Mouse (Mus musculus) heart, embryonic 14.5 days (tissue): ENCODE results near the gene 4930455H04Rik. TPM values are rescaled to one million over a fixed set of nuclear protein-coding genes. Genes with fewer than 3 reads are reported as not detected.

Source experiments
- ATAC-seq: fragments of 200-750 bp; cut with Nextera tagmentation; 2 replicates; pipeline ENCODE4 v1.8.0; 2017; ENCODE audit warnings: low read depth, moderate TSS enrichment; ENCODE audit not compliant: insufficient number of reproducible peaks, insufficient read depth, low FRiP score
- H3K27ac ChIP-seq, 2 experiments: fragments of 200-500 bp in 1 of 2; fragments of 300-500 bp in 1 of 2; sonication (generic) in 1 of 2; replicated peaks in 1 of 2; 2 replicates each; pipeline ENCODE4 v1.5.1; 2012 to 2014; ENCODE audit warnings: low read depth in 2 of 2, low read length in 2 of 2, control low read depth in 1 of 2, mild to moderate bottlenecking in 1 of 2, mixed read lengths in 1 of 2; ENCODE audit not compliant: control insufficient read depth in 1 of 2, insufficient read depth in 1 of 2
- H3K27me3 ChIP-seq: fragments of 300-500 bp; sonication (generic); 2 replicates; pipeline ENCODE4 v1.6.1; 2014; ENCODE audit warnings: mild to moderate bottlenecking, low read length, control low read depth; ENCODE audit not compliant: control insufficient read depth, insufficient read depth
- H3K36me3 ChIP-seq: fragments of 300-500 bp; sonication (generic); 2 replicates; pipeline ENCODE4 v1.6.1; 2014; ENCODE audit warnings: mild to moderate bottlenecking, control low read depth, low read length, mixed read lengths; ENCODE audit not compliant: control insufficient read depth, insufficient read depth
- H3K4me1 ChIP-seq, 2 experiments: fragments of 200-500 bp in 1 of 2; fragments of 300-500 bp in 1 of 2; sonication (generic) in 1 of 2; 2 replicates each; pipeline ENCODE4 v1.6.1; 2012 to 2014; ENCODE audit warnings: low read length in 2 of 2, control low read depth in 1 of 2, mixed read lengths in 1 of 2; ENCODE audit not compliant: control insufficient read depth in 2 of 2, insufficient read depth in 2 of 2
- H3K4me2 ChIP-seq: fragments of 300-500 bp; sonication (generic); 2 replicates; pipeline ENCODE4 v1.6.1; 2014; ENCODE audit warnings: mild to moderate bottlenecking, low read length
- H3K4me3 ChIP-seq, 2 experiments: fragments of 200-500 bp in 1 of 2; fragments of 300-500 bp in 1 of 2; sonication (generic) in 1 of 2; 2 replicates each; pipeline ENCODE4 v1.5.1; 2012 to 2014; ENCODE audit warnings: low read length in 2 of 2, mild to moderate bottlenecking in 2 of 2, control low read depth in 1 of 2, low read depth in 1 of 2, moderate library complexity in 1 of 2; ENCODE audit not compliant: control insufficient read depth in 1 of 2, insufficient read depth in 1 of 2
- H3K9ac ChIP-seq: fragments of 300-500 bp; sonication (generic); 2 replicates; pipeline ENCODE4 v1.6.1; 2014; ENCODE audit warnings: mild to moderate bottlenecking, low read length
- H3K9me3 ChIP-seq: fragments of 300-500 bp; sonication (generic); 2 replicates; pipeline ENCODE4 v1.6.1; 2016; ENCODE audit warnings: low read length, control low read depth; ENCODE audit not compliant: control insufficient read depth
- WGBS: fragments of 180-500 bp; shearing (Covaris S2); extraction: QIAGEN DNeasy Blood & Tissue Kit; methylation state at CpG from one replicate; pipeline ENCODE4 v1.1.7; 2014; 5-methylcytosine and 5-hydroxymethylcytosine counted together
- polyA plus RNA-seq: library from polyadenylated mRNA; unstranded; fragments of >200 nt; fragmentation: Nextera tagmentation; extraction: Ambion mirVana; gene quantifications from 2 replicates; pipeline ENCODE4 v1.2.1, GENCODE M21; 2014

Gene 4930455H04Rik
- polyA plus RNA-seq, 1 experiment from 2014 or later, result not detected

DNA sequence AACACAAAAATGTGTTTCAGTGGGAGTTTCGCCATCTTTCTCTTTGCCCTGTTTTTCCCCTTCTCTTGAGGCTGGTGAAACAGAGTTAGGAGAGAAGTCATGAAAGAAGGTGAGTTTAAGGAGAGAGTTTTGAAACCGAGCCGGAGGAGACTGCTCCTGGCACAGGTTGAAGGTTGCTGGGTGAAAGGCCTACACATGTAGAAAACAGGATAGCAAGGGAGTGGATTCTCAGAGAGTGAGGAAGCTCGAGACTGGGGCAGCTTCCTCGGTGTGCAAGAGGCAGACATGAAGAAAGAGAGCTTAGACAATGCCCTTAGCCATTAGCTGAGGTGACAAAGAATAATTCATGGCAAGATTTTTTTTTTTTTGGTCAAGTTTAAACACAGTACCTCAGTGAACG is 14.7 kb upstream of the 4930455H04Rik start:
- Histone ChIP-seq H3K4me3 (no peak overlapping the region), H3K27me3 (no peaks in the 10 kb centered on the region), H3K4me2 (no peak overlapping the region), H3K27ac (no peak overlapping the region), H3K4me1 (peaks cover 0 to 3% of the 10 kb centered on the region in 2 experiments; a peak in 1 of 4 replicates), H3K36me3 (no peaks in the 10 kb centered on the region), H3K9me3 (no peaks in the 10 kb centered on the region), H3K9ac (no peak overlapping the region)
- ATAC-seq, result no peak
- 81% methylated on average over 6 of the region's 6 CpGs for WGBS

DNA sequence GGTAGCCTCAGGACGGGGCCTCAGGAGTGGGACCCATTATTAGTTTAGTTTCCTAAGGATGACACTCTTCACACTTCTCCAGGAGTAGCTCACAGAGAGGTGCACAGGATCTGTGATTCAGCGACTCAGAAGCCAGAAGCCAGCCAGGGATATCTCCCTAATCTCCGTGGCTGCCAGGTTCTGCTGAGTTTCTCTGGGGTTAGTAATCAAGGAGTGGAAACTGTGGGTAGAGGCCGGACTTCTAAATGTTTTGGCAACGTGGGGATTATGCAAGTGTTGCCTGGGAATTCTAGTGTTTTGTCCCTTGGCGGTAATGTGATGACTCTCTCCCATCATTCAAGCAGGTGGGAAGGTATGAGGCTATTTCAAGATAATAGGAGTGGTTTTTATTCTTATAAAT is 13.0 kb upstream of the 4930455H04Rik start:
- no peak for ATAC-seq
- no peak overlapping the region for H3K4me3 ChIP-seq
- peaks cover 0 to 3% of the 10 kb centered on the region in 2 experiments; a peak in 1 of 4 replicates for H3K4me1 ChIP-seq
- no peak overlapping the region for H3K27ac ChIP-seq
- no peak overlapping the region for H3K4me2 ChIP-seq
- 52% methylated on average over 6 of the region's 6 CpGs for WGBS
- H3K27me3 ChIP-seq, result no peaks in the 10 kb centered on the region
- H3K9ac ChIP-seq, result no peak overlapping the region
- no peaks in the 10 kb centered on the region for H3K36me3 ChIP-seq
- H3K9me3 ChIP-seq, result no peaks in the 10 kb centered on the region

- no peak overlapping the region for H3K4me2 ChIP-seq
- no peaks in the 10 kb centered on the region for H3K9me3 ChIP-seq
- no peaks in the 10 kb centered on the region for H3K27me3 ChIP-seq
- no peak overlapping the region for H3K27ac ChIP-seq
- H3K9ac ChIP-seq, result no peak overlapping the region
- H3K4me3 ChIP-seq, result no peak overlapping the region
- no peak for ATAC-seq
- H3K4me1 ChIP-seq, result no peaks in the 10 kb centered on the region
- no peaks in the 10 kb centered on the region for H3K36me3 ChIP-seq
- WGBS, result 70% methylated on average over 2 of the region's 2 CpGs
Measured at GRCm38 (mm10) chr3:116960414-116960813, 7.7 kb upstream of the 4930455H04Rik start.

DNA sequence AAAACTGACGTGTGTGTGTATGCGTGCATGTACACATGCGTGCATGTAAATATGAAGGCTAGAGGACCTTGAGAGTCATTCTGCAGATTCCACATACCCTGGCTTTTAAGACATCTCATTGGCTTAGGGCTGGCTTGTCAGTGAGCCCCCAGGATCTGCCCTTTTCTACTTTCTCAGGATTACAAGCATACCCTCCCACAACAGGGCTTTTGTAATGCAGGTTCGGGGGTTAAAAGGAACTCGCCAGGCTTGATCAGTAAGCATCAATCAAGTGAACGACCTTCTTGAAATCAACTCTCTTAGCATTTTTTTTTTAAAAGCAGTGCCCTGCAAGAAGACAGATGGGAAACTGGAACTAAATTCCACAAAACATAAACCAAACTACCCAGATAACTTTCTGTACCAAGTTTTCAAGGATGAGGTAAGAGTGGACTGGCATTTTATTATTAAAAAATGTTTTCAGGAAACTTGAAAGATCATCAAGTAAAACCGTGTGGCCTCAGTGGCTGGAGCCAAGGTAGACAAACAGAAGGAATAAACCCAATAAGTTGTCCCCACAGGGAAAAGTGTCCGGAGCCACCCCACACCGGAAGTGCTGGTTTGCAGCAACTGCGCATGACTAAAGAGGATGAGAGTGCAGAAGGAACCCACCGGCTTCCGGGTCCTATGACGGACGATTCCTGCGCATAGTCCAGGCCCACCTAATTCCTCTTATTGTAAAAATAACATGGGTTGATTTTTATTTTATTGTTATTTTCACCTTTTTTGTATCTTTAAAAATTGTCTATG is 6.5 kb upstream of the 4930455H04Rik start:
- 80% methylated on average over 15 of the region's 15 CpGs for WGBS
- Histone ChIP-seq H3K27me3 (no peaks in the 10 kb centered on the region), H3K9ac (no peak overlapping the region), H3K4me3 (no peak overlapping the region), H3K9me3 (no peaks in the 10 kb centered on the region), H3K27ac (no peak overlapping the region), H3K36me3 (no peaks in the 10 kb centered on the region), H3K4me2 (no peak overlapping the region), H3K4me1 (peaks cover 0 to 6% of the 10 kb centered on the region in 2 experiments; a peak in 1 of 4 replicates)
- ATAC-seq, result no peak

- H3K36me3 ChIP-seq, result no peaks in the 10 kb centered on the region
- H3K9ac ChIP-seq, result no peak overlapping the region
- peak overlapping the region; percentile 61 to 73 for H3K27ac ChIP-seq
- H3K9me3 ChIP-seq, result no peaks in the 10 kb centered on the region
- no peak overlapping the region for H3K4me2 ChIP-seq
- peak; percentile 68 for ATAC-seq
- 49% methylated on average over 4 of the region's 4 CpGs for WGBS
- H3K27me3 ChIP-seq, result no peaks in the 10 kb centered on the region
- no peak overlapping the region for H3K4me3 ChIP-seq
- H3K4me1 ChIP-seq, result peaks cover 3 to 9% of the 10 kb centered on the region in 2 experiments; a peak in 2 of 4 replicates
Measured at GRCm38 (mm10) chr3:116963213-116963612, 4.9 kb upstream of the 4930455H04Rik start.

DNA sequence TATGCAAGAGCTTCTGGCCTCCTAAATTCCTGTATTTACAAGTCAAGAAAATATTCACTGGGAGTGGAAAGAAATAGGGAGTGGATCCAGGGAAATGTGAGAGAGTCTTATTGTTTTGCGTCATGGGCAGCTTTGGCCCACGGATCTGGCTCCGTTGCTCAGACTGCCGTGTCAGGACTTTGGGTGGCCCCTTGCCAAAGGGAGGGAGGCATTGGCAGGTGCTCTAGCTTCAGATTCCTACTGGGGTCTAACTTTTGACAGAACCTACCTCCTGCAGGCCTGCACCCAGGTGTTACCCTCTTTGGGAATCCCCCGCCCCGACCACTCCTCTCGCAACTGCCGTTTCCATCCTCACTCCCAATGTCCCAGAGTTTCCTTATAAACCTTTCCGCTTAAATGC is 3.6 kb upstream of the 4930455H04Rik start:
- no peak overlapping the region for H3K9ac ChIP-seq
- H3K9me3 ChIP-seq, result no peaks in the 10 kb centered on the region
- ATAC-seq, result no peak
- H3K27me3 ChIP-seq, result no peaks in the 10 kb centered on the region
- peak overlapping the region; percentile 29 to 64 for H3K27ac ChIP-seq
- peaks cover 6 to 9% of the 10 kb centered on the region in 2 experiments; a peak in 2 of 4 replicates for H3K4me1 ChIP-seq
- 69% methylated on average over 9 of the region's 9 CpGs for WGBS
- no peak overlapping the region for H3K4me3 ChIP-seq
- H3K36me3 ChIP-seq, result no peaks in the 10 kb centered on the region
- H3K4me2 ChIP-seq, result 0 out of 2 replicates have a peak overlapping the region, but pooled peaks have one; percentile 11

GRCm38 (mm10) chr3:116966225-116966624 is 1.8 kb upstream of the 4930455H04Rik start:
- Histone ChIP-seq H3K27ac (no peak overlapping the region), H3K27me3 (no peaks in the 10 kb centered on the region), H3K4me1 (peaks cover 6 to 9% of the 10 kb centered on the region in 2 experiments; a peak in 2 of 4 replicates), H3K4me2 (peak overlapping the region; percentile 78), H3K36me3 (no peaks in the 10 kb centered on the region), H3K9me3 (no peaks in the 10 kb centered on the region), H3K4me3 (peak overlapping the region in 1 of 2 experiments; percentile 52; a peak in 2 of 4 replicates), H3K9ac (peak overlapping the region; percentile 79)
- WGBS, result 11% methylated on average over 4 of the region's 4 CpGs
- peak; percentile 75 for ATAC-seq
